Mouse (Mus musculus): Measurements from ENCODE around the gene Lix1l. TPM values are rescaled to one million over a fixed set of nuclear protein-coding genes. Genes with fewer than 3 reads are reported as not detected.

Lix1l gene
- polyA plus RNA-seq, 1 experiment from 2014 or later: 6.4 TPM

GRCm38 (mm10) chr3:96675690-96676089 lies 74.7 kb downstream of the Lix1l start:
- Histone ChIP-seq H3K9me3 (replicated peaks; ENCODE audit: control insufficient read depth, low read length) (no peaks in the 10 kb centered on the region), H3K4me3 (ENCODE audit: low read depth, low read length) (no peak overlapping the region), H3K27ac (ENCODE audit: low read depth, low read length) (no peak overlapping the region), H3K9ac (ENCODE audit: low read depth, low read length) (no peak overlapping the region), H3K4me1 (ENCODE audit: control insufficient read depth, insufficient read depth, low read length) (0 out of 2 replicates have a peak, but pooled peaks cover 5% of the 10 kb centered on the region), H3K27me3 (ENCODE audit: control insufficient read depth, insufficient read depth, low read length) (peaks cover 14% of the 10 kb centered on the region), H3K4me2 (no peak overlapping the region), H3K36me3 (ENCODE audit: control insufficient read depth, insufficient read depth, low read length) (no peaks in the 10 kb centered on the region)
- no peak for ATAC-seq (replicated peaks; ENCODE audit: insufficient number of reproducible peaks, low FRiP score, low TSS enrichment)
- WGBS (ENCODE audit: insufficient replicate concordance): 64% methylated on average over 3 of the region's 3 CpGs

Other genes starting within 250 kb of the Lix1l start
- 0.43 TPM in 1 of 2 replicates, not detected in the other for gene BC107364, start 148.8 kb upstream of the Lix1l start, polyA plus RNA-seq (2014; fragmentation: Nextera tagmentation; extraction: Ambion mirVana)
- 7.4 and 9.3 TPM in 2 replicates for gene Hfe2, start 76.0 kb upstream of the Lix1l start, polyA plus RNA-seq (2014; fragmentation: Nextera tagmentation; extraction: Ambion mirVana)
- gene Txnip, start 43.2 kb upstream of the Lix1l start, polyA plus RNA-seq (2014; fragmentation: Nextera tagmentation; extraction: Ambion mirVana): 106 and 121 TPM in 2 replicates
- gene Gm16253, start 24.2 kb upstream of the Lix1l start, polyA plus RNA-seq (2014; fragmentation: Nextera tagmentation; extraction: Ambion mirVana): 1.2 and 1.5 TPM in 2 replicates
- gene Polr3gl, start 7.0 kb upstream of the Lix1l start, polyA plus RNA-seq (2014; fragmentation: Nextera tagmentation; extraction: Ambion mirVana): 21.4 and 23.8 TPM in 2 replicates
- 9.0 TPM in 2 replicates for gene Ankrd34a, start 4.5 kb upstream of the Lix1l start, polyA plus RNA-seq (2014; fragmentation: Nextera tagmentation; extraction: Ambion mirVana)
- gene Rbm8a, start 28.8 kb downstream of the Lix1l start, polyA plus RNA-seq (2014; fragmentation: Nextera tagmentation; extraction: Ambion mirVana): 124 TPM in 2 replicates
- 37.4 and 37.7 TPM in 2 replicates for gene Pex11b, start 34.2 kb downstream of the Lix1l start, polyA plus RNA-seq (2014; fragmentation: Nextera tagmentation; extraction: Ambion mirVana)
- gene Gm42957, start 34.3 kb downstream of the Lix1l start, polyA plus RNA-seq (2014; fragmentation: Nextera tagmentation; extraction: Ambion mirVana): not detected in 2 replicates
- gene Itga10, start 44.4 kb downstream of the Lix1l start, polyA plus RNA-seq (2014; fragmentation: Nextera tagmentation; extraction: Ambion mirVana): 0.54 and 0.83 TPM in 2 replicates
- gene Ankrd35, start 69.0 kb downstream of the Lix1l start, polyA plus RNA-seq (2014; fragmentation: Nextera tagmentation; extraction: Ambion mirVana): 0.15 and 0.33 TPM in 2 replicates
- gene Pias3, start 95.2 kb downstream of the Lix1l start, polyA plus RNA-seq (2014; fragmentation: Nextera tagmentation; extraction: Ambion mirVana): 26.9 and 30.2 TPM in 2 replicates
- gene Nudt17, start 107.4 kb downstream of the Lix1l start, polyA plus RNA-seq (2014; fragmentation: Nextera tagmentation; extraction: Ambion mirVana): 7.4 and 9.3 TPM in 2 replicates
- 31.4 and 32.7 TPM in 2 replicates for gene Polr3c, start 126.5 kb downstream of the Lix1l start, polyA plus RNA-seq (2014; fragmentation: Nextera tagmentation; extraction: Ambion mirVana)
- 53.9 and 56.1 TPM in 2 replicates for gene Rnf115, start 126.5 kb downstream of the Lix1l start, polyA plus RNA-seq (2014; fragmentation: Nextera tagmentation; extraction: Ambion mirVana)
- gene Pdzk1, start 228.1 kb downstream of the Lix1l start, polyA plus RNA-seq (2014; fragmentation: Nextera tagmentation; extraction: Ambion mirVana): 0.10 TPM in 1 of 2 replicates, not detected in the other
- 0.14 TPM in 1 of 2 replicates, not detected in the other for gene Cd160, start 228.2 kb downstream of the Lix1l start, polyA plus RNA-seq (2014; fragmentation: Nextera tagmentation; extraction: Ambion mirVana)

All from heart, embryonic 11.5 days (tissue).